Mouse (Mus musculus) liver, adult 2 months (tissue): ENCODE measurements at regions not wholly inside any gene's neighbourhood (a gene's known extent, or its start where the extent isn't known, plus 50 kb on each side); places are given as distances from the start of the nearest gene placed in this dataset.

ENCODE experiments used
- DNase-seq: peaks from one replicate; pipeline ENCODE4 v3.0.0-alpha.2; 2011; ENCODE audit warnings: low read depth, low spot score; ENCODE audit errors: extremely low read depth
- H3K27ac ChIP-seq: fragments of 200-500 bp; replicated peaks from 2 replicates; pipeline ENCODE4 v1.5.1; 2012; ENCODE audit warnings: low read depth, mild to moderate bottlenecking, control low read depth, inconsistent platforms, low read length; ENCODE audit not compliant: insufficient read depth
- H3K27me3 ChIP-seq: fragments of 200-500 bp; 2 replicates; pipeline ENCODE4 v1.6.1; 2012; ENCODE audit warnings: mild to moderate bottlenecking, moderate library complexity, low read length, inconsistent platforms; ENCODE audit not compliant: control insufficient read depth, insufficient read depth
- H3K36me3 ChIP-seq: fragments of 200-500 bp; 2 replicates; pipeline ENCODE4 v1.6.1; 2012; ENCODE audit warnings: low read length, inconsistent platforms; ENCODE audit not compliant: control insufficient read depth, insufficient read depth
- H3K4me1 ChIP-seq: fragments of 200-500 bp; 2 replicates; pipeline ENCODE4 v1.6.1; 2011; ENCODE audit warnings: low read length; ENCODE audit not compliant: control insufficient read depth, insufficient read depth
- H3K4me3 ChIP-seq: fragments of 200-500 bp; 2 replicates; pipeline ENCODE4 v1.5.1; 2011; ENCODE audit warnings: low read depth, mild to moderate bottlenecking, control low read depth, low read length, moderate library complexity; ENCODE audit not compliant: insufficient read depth
- H3K79me2 ChIP-seq: fragments of 200-500 bp; 2 replicates; pipeline ENCODE4 v1.6.1; 2012; ENCODE audit warnings: inconsistent platforms, mild to moderate bottlenecking, low read length, moderate library complexity; ENCODE audit not compliant: control insufficient read depth, insufficient read depth
- H3K9ac ChIP-seq: fragments of 200-500 bp; 2 replicates; pipeline ENCODE4 v1.6.1; 2012; ENCODE audit warnings: low read depth, mild to moderate bottlenecking, control low read depth, inconsistent platforms, low read length
- CTCF ChIP-seq: fragments of 200-500 bp; IDR thresholded peaks from 2 replicates; pipeline ENCODE4 v1.5.1; 2011; ENCODE audit warnings: low read depth, low read length, control low read depth
- POLR2A ChIP-seq: fragments of 200-500 bp; IDR thresholded peaks from 2 replicates; pipeline ENCODE4 v1.6.1; 2011; ENCODE audit warnings: low read length, control low read depth; ENCODE audit not compliant: insufficient read depth; ENCODE audit errors: extremely low read depth
- whole genome bisulfite sequencing: fragments of 180-500 bp; shearing (Covaris S2); methylation state at CpG from one replicate; pipeline ENCODE4 v1.1.7; 2018; 5-methylcytosine and 5-hydroxymethylcytosine counted together

- no peaks in the 10 kb centered on the region for H3K79me2 ChIP-seq
- WGBS, result 83% methylated on average over 12 of the region's 12 CpGs
- no peak for DNase-seq
- TF ChIP-seq CTCF (no peak), POLR2A (no peak)
- H3K9ac ChIP-seq, result no peak overlapping the region
- H3K27me3 ChIP-seq, result no peaks in the 10 kb centered on the region
- H3K36me3 ChIP-seq, result no peaks in the 10 kb centered on the region
- no peak overlapping the region for H3K27ac ChIP-seq
- H3K4me1 ChIP-seq, result no peaks in the 10 kb centered on the region
- no peak overlapping the region for H3K4me3 ChIP-seq
These were observed 898.0 kb downstream of the Ttll7 start for GRCm38 (mm10) chr3:147749939-147750841.

- no peak for DNase-seq
- no peak for TF ChIP-seq CTCF
- TF ChIP-seq POLR2A, result no peak
- Histone ChIP-seq H3K27ac (no peak overlapping the region), H3K4me1 (no peaks in the 10 kb centered on the region), H3K36me3 (no peaks in the 10 kb centered on the region), H3K9ac (no peak overlapping the region), H3K27me3 (no peaks in the 10 kb centered on the region), H3K4me3 (no peak overlapping the region), H3K79me2 (no peaks in the 10 kb centered on the region)
- 82% methylated on average over 5 of the region's 5 CpGs for WGBS
These were observed 897.3 kb downstream of the Ttll7 start for GRCm38 (mm10) chr3:147749442-147749841.

GRCm38 (mm10) chr3:147736673-147737439, 884.7 kb downstream of the Ttll7 start:
- H3K9ac ChIP-seq, result no peak overlapping the region
- H3K27me3 ChIP-seq, result no peaks in the 10 kb centered on the region
- no peak for DNase-seq
- TF ChIP-seq CTCF, result no peak
- TF ChIP-seq POLR2A, result no peak
- H3K79me2 ChIP-seq, result no peaks in the 10 kb centered on the region
- no peaks in the 10 kb centered on the region for H3K36me3 ChIP-seq
- no peak overlapping the region for H3K27ac ChIP-seq
- H3K4me3 ChIP-seq, result no peak overlapping the region
- 82% methylated on average over 6 of the region's 6 CpGs for WGBS
- H3K4me1 ChIP-seq, result no peaks in the 10 kb centered on the region

- no peaks in the 10 kb centered on the region for H3K79me2 ChIP-seq
- no peaks in the 10 kb centered on the region for H3K36me3 ChIP-seq
- TF ChIP-seq CTCF, result no peak
- TF ChIP-seq POLR2A, result no peak
- H3K4me3 ChIP-seq, result no peak overlapping the region
- DNase-seq, result no peak
- WGBS, result 76% methylated on average over 4 of the region's 4 CpGs
- H3K9ac ChIP-seq, result no peak overlapping the region
- H3K27me3 ChIP-seq, result no peaks in the 10 kb centered on the region
- no peak overlapping the region for H3K27ac ChIP-seq
- no peaks in the 10 kb centered on the region for H3K4me1 ChIP-seq
These were observed 864.2 kb downstream of the Ttll7 start for GRCm38 (mm10) chr3:147716391-147716790.

- Histone ChIP-seq H3K4me3 (no peak overlapping the region), H3K9ac (no peak overlapping the region), H3K79me2 (no peaks in the 10 kb centered on the region), H3K27ac (no peak overlapping the region), H3K36me3 (no peaks in the 10 kb centered on the region), H3K4me1 (no peaks in the 10 kb centered on the region), H3K27me3 (no peaks in the 10 kb centered on the region)
- 50% methylated on average over 4 of the region's 4 CpGs for WGBS
- no peak for DNase-seq
- TF ChIP-seq CTCF (no peak), POLR2A (no peak)
These were observed 855.2 kb downstream of the Ttll7 start for GRCm38 (mm10) chr3:147707401-147707801.
